Mouse (Mus musculus): Measurements from ENCODE around the gene Kif17. TPM values are rescaled to one million over a fixed set of nuclear protein-coding genes. Genes with fewer than 3 reads are reported as not detected.

The Kif17 gene
- polyA plus RNA-seq, 1 experiment: 0.28 TPM

DNA sequence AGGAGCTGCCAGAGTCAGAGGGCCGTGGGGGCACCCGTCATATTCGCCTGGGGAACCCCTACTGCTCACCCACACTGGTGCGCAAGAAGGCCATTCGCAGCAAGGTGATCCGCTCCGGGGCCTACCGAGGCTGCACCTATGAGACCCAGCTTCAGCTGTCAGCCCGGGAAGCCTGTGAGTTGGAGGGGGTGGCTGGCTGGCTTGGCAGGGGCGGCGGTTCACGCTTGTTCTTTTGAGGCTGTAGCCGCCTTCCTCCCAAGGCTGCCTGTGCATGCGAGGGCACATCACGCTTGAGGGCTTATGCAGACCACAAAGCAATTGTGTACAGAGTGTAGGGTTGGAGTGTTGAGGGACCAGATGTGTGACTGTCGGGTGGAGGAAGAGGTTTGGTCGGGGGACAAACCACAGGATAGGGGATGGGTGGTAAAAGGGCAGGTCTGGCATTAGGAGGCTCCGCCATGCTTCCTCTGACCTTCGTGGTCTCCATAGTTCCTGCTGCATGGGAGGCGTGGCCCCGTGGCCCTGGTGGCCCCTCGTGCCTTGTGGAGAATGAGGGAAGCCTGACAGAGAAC lies 7.0 kb downstream of the Kif17 start:
- TF ChIP-seq CTCF (IDR thresholded peaks at IDR 0.05; ENCODE audit: extremely low read depth, insufficient read depth, insufficient read length, insufficient replicate concordance) (no peak), POLR2A (IDR thresholded peaks at IDR 0.05; ENCODE audit: low read depth, low read length) (no peak)
- Histone ChIP-seq H3K4me3 (ENCODE audit: extremely low read depth, insufficient read depth, insufficient read length) (no peak overlapping the region), H3K27ac (ENCODE audit: insufficient read depth, low read length) (no peak overlapping the region), H3K36me3 (ENCODE audit: control insufficient read depth, insufficient read depth, low read length) (no peaks in the 10 kb centered on the region), H3K27me3 (ENCODE audit: control insufficient read depth, insufficient read depth, low read length) (no peaks in the 10 kb centered on the region), H3K4me1 (ENCODE audit: control insufficient read depth, insufficient read depth, insufficient read length) (peaks cover 3% of the 10 kb centered on the region; the same call in 1 of the 2 replicates)
- DNase-seq (ENCODE audit: low read depth in 1 of 2, low spot score in 2 of 2): no peak
- 11% methylated on average over 22 of the region's 22 CpGs for WGBS

DNA sequence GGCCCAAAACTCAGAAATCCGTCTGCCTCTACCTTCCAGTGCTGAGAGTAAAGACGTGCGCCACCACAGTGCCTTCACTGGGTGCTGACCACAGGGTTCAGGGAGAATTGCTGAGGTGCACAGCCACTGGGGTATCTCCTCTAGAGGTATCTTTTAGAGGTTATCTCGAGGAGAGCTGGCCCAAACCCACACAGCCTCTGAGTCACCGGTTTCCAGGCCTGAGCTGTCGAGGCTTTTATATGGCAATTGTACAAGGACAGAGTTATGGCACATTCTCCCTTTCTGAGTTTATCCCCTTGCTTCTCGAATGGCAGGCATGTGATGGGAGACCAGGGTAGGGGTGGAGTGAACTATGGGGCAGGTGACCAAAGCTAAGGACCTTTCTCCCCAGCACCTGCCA lies 8.4 kb downstream of the Kif17 start:
- DNase-seq (ENCODE audit: low read depth in 1 of 2, low spot score in 2 of 2): no peak
- 63% methylated on average over 7 of the region's 7 CpGs for WGBS
- Histone ChIP-seq H3K4me1 (ENCODE audit: control insufficient read depth, insufficient read depth, insufficient read length) (peaks cover 3% of the 10 kb centered on the region; the same call in 1 of the 2 replicates), H3K27me3 (ENCODE audit: control insufficient read depth, insufficient read depth, low read length) (no peaks in the 10 kb centered on the region; the same call in 1 of the 2 replicates), H3K27ac (ENCODE audit: insufficient read depth, low read length) (no peak overlapping the region), H3K36me3 (ENCODE audit: control insufficient read depth, insufficient read depth, low read length) (no peaks in the 10 kb centered on the region), H3K4me3 (ENCODE audit: extremely low read depth, insufficient read depth, insufficient read length) (no peak overlapping the region)
- TF ChIP-seq CTCF (IDR thresholded peaks at IDR 0.05; ENCODE audit: extremely low read depth, insufficient read depth, insufficient read length, insufficient replicate concordance): no peak
- TF ChIP-seq POLR2A (IDR thresholded peaks at IDR 0.05; ENCODE audit: low read depth, low read length): no peak

DNA sequence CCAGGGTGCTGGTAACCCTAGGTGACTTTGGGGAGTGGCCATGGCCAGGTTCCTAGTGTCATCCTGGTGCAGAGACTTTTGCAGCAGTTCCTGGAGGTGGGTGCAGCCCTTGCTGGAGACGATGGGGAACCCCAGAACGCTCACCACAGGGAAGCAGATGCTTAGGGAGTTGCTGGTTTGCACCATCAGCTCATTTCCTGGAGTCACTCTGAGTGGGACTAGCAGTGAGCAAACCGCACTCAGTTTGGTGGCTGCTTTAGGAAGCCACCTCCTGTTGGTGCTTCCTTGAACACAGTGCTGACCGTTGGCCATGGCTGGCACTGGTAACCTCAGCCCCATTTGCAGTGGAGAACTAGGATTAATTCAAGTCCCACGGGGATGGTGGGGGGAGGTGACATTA lies 9.2 kb downstream of the Kif17 start:
- H3K4me3 ChIP-seq (ENCODE audit: extremely low read depth, insufficient read depth, insufficient read length): no peak overlapping the region
- 10% methylated on average over 5 of the region's 5 CpGs for WGBS
- TF ChIP-seq CTCF (IDR thresholded peaks at IDR 0.05; ENCODE audit: extremely low read depth, insufficient read depth, insufficient read length, insufficient replicate concordance) (no peak), POLR2A (IDR thresholded peaks at IDR 0.05; ENCODE audit: low read depth, low read length) (no peak)
- no peak for DNase-seq (ENCODE audit: low read depth in 1 of 2, low spot score in 2 of 2)
- H3K27me3 ChIP-seq (ENCODE audit: control insufficient read depth, insufficient read depth, low read length): no peaks in the 10 kb centered on the region; the same call in 1 of the 2 replicates
- H3K27ac ChIP-seq (ENCODE audit: insufficient read depth, low read length): no peak overlapping the region
- peaks cover 3% of the 10 kb centered on the region; the same call in 1 of the 2 replicates for H3K4me1 ChIP-seq (ENCODE audit: control insufficient read depth, insufficient read depth, insufficient read length)
- H3K36me3 ChIP-seq (ENCODE audit: control insufficient read depth, insufficient read depth, low read length): no peaks in the 10 kb centered on the region

DNA sequence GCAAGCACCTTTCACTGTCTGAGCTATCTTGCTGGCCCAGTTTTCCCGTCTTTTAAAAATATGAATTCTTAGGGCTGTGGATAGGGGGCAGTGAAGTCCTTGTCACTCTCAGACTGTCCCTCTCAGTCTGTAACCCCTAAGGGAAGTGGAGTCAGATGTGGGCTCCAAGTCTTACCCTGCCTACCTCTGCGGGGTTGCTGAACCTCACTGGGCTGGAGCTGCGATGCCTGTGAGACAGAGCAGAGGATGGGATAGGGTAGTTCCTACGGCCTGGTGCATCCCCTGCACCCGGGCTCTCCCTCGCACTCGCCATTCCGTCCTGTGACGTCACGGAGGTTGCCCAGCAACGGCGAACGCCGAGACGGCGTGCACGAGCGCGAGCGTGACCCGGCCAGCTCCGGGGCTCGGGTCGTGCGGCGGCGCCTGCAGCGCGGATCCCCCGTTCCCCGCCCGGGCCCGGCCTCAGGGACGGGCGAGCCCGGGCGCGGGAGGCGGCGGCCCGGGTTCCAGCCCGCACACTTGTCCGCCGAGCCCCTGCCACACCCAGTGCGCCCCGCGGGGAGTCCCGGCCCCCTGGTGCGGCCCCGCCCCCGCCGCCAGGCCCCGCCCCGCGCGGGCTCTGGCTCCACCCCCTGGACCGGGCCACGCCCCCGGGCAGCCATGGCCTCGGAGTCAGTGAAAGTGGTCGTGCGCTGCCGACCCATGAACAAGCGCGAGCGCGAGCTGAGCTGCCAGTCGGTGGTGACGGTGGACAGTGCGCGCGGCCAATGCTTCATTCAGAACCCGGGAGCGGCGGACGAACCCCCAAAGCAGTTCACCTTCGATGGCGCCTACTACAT lies 11.8 kb downstream of the Kif17 start:
- H3K4me3 ChIP-seq (ENCODE audit: extremely low read depth, insufficient read depth, insufficient read length): peak overlapping the region; percentile 79
- TF ChIP-seq POLR2A (IDR thresholded peaks at IDR 0.05; ENCODE audit: low read depth, low read length): no peak
- no peak for TF ChIP-seq CTCF (IDR thresholded peaks at IDR 0.05; ENCODE audit: extremely low read depth, insufficient read depth, insufficient read length, insufficient replicate concordance)
- H3K27me3 ChIP-seq (ENCODE audit: control insufficient read depth, insufficient read depth, low read length): no peaks in the 10 kb centered on the region; the same call in 1 of the 2 replicates
- peak; percentile 58 to 84 for DNase-seq (ENCODE audit: low read depth in 1 of 2, low spot score in 2 of 2)
- WGBS: under 1% methylated on average over 74 of the region's 78 CpGs
- H3K4me1 ChIP-seq (ENCODE audit: control insufficient read depth, insufficient read depth, insufficient read length): peaks cover 3% of the 10 kb centered on the region; the same call in 1 of the 2 replicates
- no peaks in the 10 kb centered on the region for H3K36me3 ChIP-seq (ENCODE audit: control insufficient read depth, insufficient read depth, low read length)
- no peak overlapping the region for H3K27ac ChIP-seq (ENCODE audit: insufficient read depth, low read length)

DNA sequence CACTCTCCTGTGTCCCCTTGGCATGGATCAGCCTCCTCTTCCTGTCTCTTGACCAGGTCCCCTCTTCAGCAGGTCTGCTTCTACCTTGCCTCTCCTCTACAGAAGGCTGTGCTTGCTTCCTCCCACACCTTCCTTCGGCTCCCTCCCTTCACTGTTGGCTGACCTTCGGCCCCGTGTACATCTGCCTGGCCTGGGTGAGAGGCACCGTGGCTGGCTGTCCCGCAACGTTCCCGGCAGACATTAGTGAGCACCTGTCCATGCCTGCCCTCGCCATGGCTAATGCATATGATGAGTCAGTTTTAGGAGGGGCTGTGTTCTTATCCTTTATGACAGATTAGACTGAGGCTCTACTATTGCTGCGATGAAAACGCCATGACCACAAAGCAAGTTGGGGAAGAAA lies 17.6 kb downstream of the Kif17 start:
- WGBS: 97% methylated on average over 10 of the region's 10 CpGs
- H3K27me3 ChIP-seq (ENCODE audit: control insufficient read depth, insufficient read depth, low read length): no peaks in the 10 kb centered on the region; the same call in 1 of the 2 replicates
- TF ChIP-seq CTCF (IDR thresholded peaks at IDR 0.05; ENCODE audit: extremely low read depth, insufficient read depth, insufficient read length, insufficient replicate concordance) (no peak), POLR2A (IDR thresholded peaks at IDR 0.05; ENCODE audit: low read depth, low read length) (no peak)

DNA sequence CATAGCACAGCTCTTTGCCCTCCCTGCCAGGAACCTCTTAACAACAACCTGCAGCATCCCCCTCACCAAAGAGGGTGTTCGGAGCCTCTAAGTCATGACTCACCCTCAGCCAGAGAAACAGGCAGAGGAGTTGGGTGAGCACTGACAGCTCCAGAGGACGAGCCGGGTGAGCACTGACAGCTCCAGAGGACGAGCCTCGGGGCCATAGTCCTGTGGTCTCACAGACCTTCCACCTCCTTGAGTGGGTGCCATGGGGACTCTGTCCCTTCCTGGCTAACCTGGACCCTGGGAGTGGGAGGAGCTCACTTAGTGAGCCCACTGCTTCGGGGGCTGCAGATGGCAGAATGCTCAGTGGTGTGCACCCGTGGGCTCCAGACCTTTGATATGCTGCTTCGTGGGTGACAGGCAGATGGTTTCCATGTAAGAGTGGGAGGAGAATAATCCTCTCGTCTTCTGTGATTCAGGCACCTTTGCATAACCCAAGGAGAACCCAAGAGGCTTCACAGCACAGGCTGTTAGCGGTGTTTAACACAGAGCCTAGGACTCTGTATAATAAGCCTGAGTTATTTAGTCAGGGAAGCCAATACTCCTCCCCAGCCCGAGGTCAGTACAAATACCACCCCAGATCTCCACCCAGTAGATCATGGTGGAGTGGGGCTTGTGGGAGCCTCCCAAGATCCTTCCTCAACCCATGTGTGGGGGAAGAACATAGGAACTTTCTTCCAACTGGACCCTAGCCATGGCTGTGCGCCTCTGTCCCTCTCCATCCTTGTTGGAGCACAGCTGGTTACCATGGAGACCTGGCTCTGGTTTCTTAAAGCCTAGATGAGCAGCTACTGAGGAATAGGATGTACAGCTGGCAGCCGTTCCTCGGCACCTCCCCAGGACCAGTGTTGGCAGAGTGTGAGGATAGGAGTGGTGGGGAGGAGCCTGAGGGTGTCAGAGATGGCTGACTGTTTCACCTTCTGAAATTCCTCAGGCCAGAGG lies 22.1 kb downstream of the Kif17 start:
- Histone ChIP-seq H3K27me3 (ENCODE audit: control insufficient read depth, insufficient read depth, low read length) (no peaks in the 10 kb centered on the region), H3K27ac (ENCODE audit: insufficient read depth, low read length) (no peak overlapping the region), H3K4me1 (ENCODE audit: control insufficient read depth, insufficient read depth, insufficient read length) (no peaks in the 10 kb centered on the region), H3K4me3 (ENCODE audit: extremely low read depth, insufficient read depth, insufficient read length) (no peak overlapping the region), H3K36me3 (ENCODE audit: control insufficient read depth, insufficient read depth, low read length) (no peaks in the 10 kb centered on the region)
- no peak for DNase-seq (ENCODE audit: low read depth in 1 of 2, low spot score in 2 of 2)
- no peak for TF ChIP-seq CTCF (IDR thresholded peaks at IDR 0.05; ENCODE audit: extremely low read depth, insufficient read depth, insufficient read length, insufficient replicate concordance)
- 81% methylated on average over 14 of the region's 14 CpGs for whole genome bisulfite sequencing

More for the DNA sequence above, 17.6 kb downstream of the Kif17 start:
- peaks cover under 1% of the 10 kb centered on the region; the same call in 1 of the 2 replicates for H3K4me1 ChIP-seq (ENCODE audit: control insufficient read depth, insufficient read depth, insufficient read length)
- no peak for DNase-seq (ENCODE audit: low read depth in 1 of 2, low spot score in 2 of 2)
- no peak overlapping the region for H3K27ac ChIP-seq (ENCODE audit: insufficient read depth, low read length)
- H3K36me3 ChIP-seq (ENCODE audit: control insufficient read depth, insufficient read depth, low read length): no peaks in the 10 kb centered on the region
- no peak overlapping the region for H3K4me3 ChIP-seq (ENCODE audit: extremely low read depth, insufficient read depth, insufficient read length)

All from spleen, adult 2 months (tissue).